Mouse (Mus musculus) stomach, postnatal 0 days (tissue): ENCODE results near the gene Nop16. TPM values are rescaled to one million over a fixed set of nuclear protein-coding genes. Genes with fewer than 3 reads are reported as not detected.

ENCODE experiments used
- ATAC-seq: fragments of 200-750 bp; cut with Nextera tagmentation; 2 replicates; pipeline ENCODE4 v1.8.0; 2017; ENCODE audit not compliant: low FRiP score, low TSS enrichment
- DNase-seq: peaks from one replicate; pipeline ENCODE4 v3.0.0-alpha.2; 2016; ENCODE audit warnings: low spot score
- H3K27ac ChIP-seq: fragments of 300-500 bp; sonication (generic); replicated peaks from 2 replicates; pipeline ENCODE4 v1.5.1; 2014; ENCODE audit warnings: mild to moderate bottlenecking, control low read depth
- H3K27me3 ChIP-seq: fragments of 300-500 bp; sonication (generic); 2 replicates; pipeline ENCODE4 v1.6.1; 2014; ENCODE audit warnings: low read length; ENCODE audit not compliant: control insufficient read depth, insufficient read depth
- H3K36me3 ChIP-seq: fragments of 300-500 bp; sonication (generic); 2 replicates; pipeline ENCODE4 v1.6.1; 2014; ENCODE audit warnings: low read length, mixed read lengths; ENCODE audit not compliant: control insufficient read depth, insufficient read depth
- H3K4me1 ChIP-seq: fragments of 300-500 bp; sonication (generic); replicated peaks from 2 replicates; pipeline ENCODE4 v1.6.1; 2014; ENCODE audit warnings: antibody characterized with exemption; ENCODE audit not compliant: control insufficient read depth, insufficient read depth
- H3K4me2 ChIP-seq: fragments of 300-500 bp; sonication (generic); replicated peaks from 2 replicates; pipeline ENCODE4 v1.6.1; 2014; ENCODE audit warnings: low read depth, mild to moderate bottlenecking, control low read depth, moderate library complexity
- H3K4me3 ChIP-seq: fragments of 300-500 bp; sonication (generic); 2 replicates; pipeline ENCODE4 v1.5.1; 2014; ENCODE audit warnings: low read depth, low read length, control low read depth
- H3K9ac ChIP-seq: fragments of 300-500 bp; sonication (generic); 2 replicates; pipeline ENCODE4 v1.6.1; 2014; ENCODE audit warnings: mild to moderate bottlenecking, low read length, control low read depth, mixed read lengths
- H3K9me3 ChIP-seq: fragments of 300-500 bp; sonication (generic); 2 replicates; pipeline ENCODE4 v1.6.1; 2016; ENCODE audit warnings: low read length; ENCODE audit not compliant: control insufficient read depth
- CTCF ChIP-seq: IDR thresholded peaks from 2 replicates; pipeline ENCODE4 v1.5.1; 2016; ENCODE audit warnings: antibody characterized with exemption, low read depth, mild to moderate bottlenecking, moderate library complexity
- EP300 ChIP-seq: optimal IDR thresholded peaks from 2 replicates; pipeline ENCODE3; 2016; ENCODE audit warnings: antibody characterized with exemption
- WGBS: fragments of 180-500 bp; shearing (Covaris S2); extraction: QIAGEN DNeasy Blood & Tissue Kit; methylation state at CpG from one replicate; pipeline ENCODE4 v1.1.7; 2014; 5-methylcytosine and 5-hydroxymethylcytosine counted together
- polyA plus RNA-seq: library from polyadenylated mRNA; unstranded; fragments of >200 nt; fragmentation: Nextera tagmentation; extraction: Ambion mirVana; gene quantifications from 2 replicates; pipeline ENCODE4 v1.2.1, GENCODE M21; 2015

The Nop16 gene
- polyA plus RNA-seq, 1 experiment from 2014 or later = 51.2 TPM

DNA sequence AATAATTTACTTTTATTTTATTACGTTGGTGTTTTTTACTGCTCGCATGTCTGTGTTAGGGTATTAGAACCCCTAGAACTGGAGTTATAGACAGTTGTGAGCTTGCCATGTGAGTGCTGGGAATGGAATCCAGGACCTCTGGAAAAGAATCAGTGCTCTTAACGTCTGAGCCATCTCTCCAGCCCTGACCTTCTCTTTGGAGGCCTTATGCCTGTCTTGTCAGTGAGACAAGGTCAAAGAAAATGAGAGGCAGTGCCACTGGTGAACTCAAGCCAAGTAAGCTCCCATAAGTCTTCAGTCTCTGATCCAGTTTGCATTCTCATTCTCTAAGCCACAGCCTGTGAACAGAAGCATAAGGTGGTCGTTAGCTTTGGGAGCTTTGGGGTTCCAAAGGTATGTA, 19.2 kb downstream of the Nop16 start:
- Histone ChIP-seq H3K4me2 (no peak overlapping the region), H3K27me3 (no peaks in the 10 kb centered on the region), H3K36me3 (no peaks in the 10 kb centered on the region), H3K9ac (no peak overlapping the region), H3K4me1 (peaks cover under 1% of the 10 kb centered on the region; the same call in 1 of the 2 replicates), H3K9me3 (no peaks in the 10 kb centered on the region), H3K27ac (no peak overlapping the region), H3K4me3 (no peak overlapping the region)
- no peak for TF ChIP-seq EP300
- TF ChIP-seq CTCF = no peak
- ATAC-seq (no peak), DNase-seq (no peak)
- 75% methylated on average over 4 of the region's 4 CpGs for WGBS

DNA sequence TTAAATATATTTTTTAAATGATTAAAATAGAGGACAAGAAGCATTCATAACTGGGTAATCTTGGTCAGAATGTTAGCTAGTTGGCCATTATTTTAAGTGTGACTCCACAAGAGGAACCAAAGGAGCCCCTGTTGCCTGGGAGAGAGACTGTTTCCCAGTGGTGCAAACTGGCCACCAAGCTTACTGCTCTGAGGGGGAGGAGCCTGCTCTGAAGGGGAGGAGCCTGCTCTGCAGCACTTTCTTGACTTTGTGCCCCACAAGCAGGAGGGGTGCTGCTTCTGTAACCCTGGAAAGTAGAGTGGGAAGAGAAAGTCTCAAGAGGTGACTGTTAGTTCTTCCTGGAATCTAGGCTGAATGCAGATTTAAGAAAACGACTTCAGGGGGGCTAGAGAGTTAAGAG, 20.6 kb downstream of the Nop16 start:
- Histone ChIP-seq H3K27me3 (no peaks in the 10 kb centered on the region), H3K4me2 (no peak overlapping the region), H3K4me3 (no peak overlapping the region), H3K36me3 (no peaks in the 10 kb centered on the region), H3K27ac (no peak overlapping the region), H3K9me3 (no peaks in the 10 kb centered on the region), H3K4me1 (peaks cover 3% of the 10 kb centered on the region; the same call in 1 of the 2 replicates), H3K9ac (no peak overlapping the region)
- no peak for DNase-seq
- no peak for ATAC-seq
- 49% methylated on average over 1 of the region's 1 CpGs for WGBS
- TF ChIP-seq CTCF (no peak), EP300 (no peak)

- DNase-seq (no peak), ATAC-seq (no peak)
- no peak overlapping the region for H3K27ac ChIP-seq
- 45% methylated on average over 5 of the region's 5 CpGs for WGBS
- no peak for TF ChIP-seq EP300
- no peak for TF ChIP-seq CTCF
- H3K4me2 ChIP-seq = no peak overlapping the region
- H3K9ac ChIP-seq = no peak overlapping the region
- H3K9me3 ChIP-seq = no peaks in the 10 kb centered on the region
- H3K27me3 ChIP-seq = no peaks in the 10 kb centered on the region
- H3K4me3 ChIP-seq = no peak overlapping the region
- H3K4me1 ChIP-seq = peaks cover 3% of the 10 kb centered on the region; the same call in 1 of the 2 replicates
- no peaks in the 10 kb centered on the region for H3K36me3 ChIP-seq
Observed at GRCm38 (mm10) chr13:54568380-54568779, 21.5 kb downstream of the Nop16 start.

GRCm38 (mm10) chr13:54565594-54566345, 24.1 kb downstream of the Nop16 start:
- TF ChIP-seq EP300 (no peak), CTCF (peak; percentile 72)
- peak; percentile 50 for DNase-seq
- peak overlapping the region; percentile 95 for H3K4me3 ChIP-seq
- H3K4me1 ChIP-seq = peaks cover 3% of the 10 kb centered on the region; the same call in 1 of the 2 replicates
- H3K4me2 ChIP-seq = peak overlapping the region; percentile 52
- no peaks in the 10 kb centered on the region for H3K9me3 ChIP-seq
- H3K27ac ChIP-seq = 0 out of 2 replicates have a peak overlapping the region, but pooled peaks have one; percentile 18
- H3K9ac ChIP-seq = no peak overlapping the region
- H3K36me3 ChIP-seq = peaks cover 6% of the 10 kb centered on the region; the same call in 1 of the 2 replicates
- peak; percentile 48; the same call in 1 of the 2 replicates for ATAC-seq
- no peaks in the 10 kb centered on the region for H3K27me3 ChIP-seq
- 50% methylated on average over 8 of the region's 8 CpGs for WGBS

GRCm38 (mm10) chr13:54565201-54565581, 24.7 kb downstream of the Nop16 start, which contains the start of gene 4833439L19Rik:
4833439L19Rik (minus strand) TSS chr13:54565435.
- Histone ChIP-seq H3K4me2 (peak within 1 kb of the TSS; percentile 75), H3K9me3 (no peaks in the 10 kb centered on the region), H3K27me3 (no peaks in the 10 kb centered on the region), H3K36me3 (peaks cover 10% of the 10 kb centered on the region), H3K4me1 (peaks cover 3% of the 10 kb centered on the region; the same call in 1 of the 2 replicates), H3K9ac (peak within 1 kb of the TSS; percentile 93), H3K4me3 (peak within 1 kb of the TSS; percentile 95), H3K27ac (peak within 1 kb of the TSS; percentile 36; the same call in 1 of the 2 replicates)
- WGBS = under 1% methylated on average over 27 of the region's 27 CpGs
- ATAC-seq (peak; percentile 95), DNase-seq (peak; percentile 94)
- TF ChIP-seq EP300 (peak; percentile 96), CTCF (no peak)
